Mouse (Mus musculus) lung, postnatal 0 days (tissue): ENCODE measurements around the gene Arhgdia.

Experiments used
- CTCF ChIP-seq: IDR thresholded peaks from 2 replicates; pipeline ENCODE4 v1.5.1; 2016; ENCODE audit warnings: antibody characterized with exemption, mild to moderate bottlenecking
- EP300 ChIP-seq: IDR thresholded peaks from 2 replicates; pipeline ENCODE4 v1.6.1; 2016; ENCODE audit warnings: antibody characterized with exemption, mild to moderate bottlenecking, control low read depth

DNA sequence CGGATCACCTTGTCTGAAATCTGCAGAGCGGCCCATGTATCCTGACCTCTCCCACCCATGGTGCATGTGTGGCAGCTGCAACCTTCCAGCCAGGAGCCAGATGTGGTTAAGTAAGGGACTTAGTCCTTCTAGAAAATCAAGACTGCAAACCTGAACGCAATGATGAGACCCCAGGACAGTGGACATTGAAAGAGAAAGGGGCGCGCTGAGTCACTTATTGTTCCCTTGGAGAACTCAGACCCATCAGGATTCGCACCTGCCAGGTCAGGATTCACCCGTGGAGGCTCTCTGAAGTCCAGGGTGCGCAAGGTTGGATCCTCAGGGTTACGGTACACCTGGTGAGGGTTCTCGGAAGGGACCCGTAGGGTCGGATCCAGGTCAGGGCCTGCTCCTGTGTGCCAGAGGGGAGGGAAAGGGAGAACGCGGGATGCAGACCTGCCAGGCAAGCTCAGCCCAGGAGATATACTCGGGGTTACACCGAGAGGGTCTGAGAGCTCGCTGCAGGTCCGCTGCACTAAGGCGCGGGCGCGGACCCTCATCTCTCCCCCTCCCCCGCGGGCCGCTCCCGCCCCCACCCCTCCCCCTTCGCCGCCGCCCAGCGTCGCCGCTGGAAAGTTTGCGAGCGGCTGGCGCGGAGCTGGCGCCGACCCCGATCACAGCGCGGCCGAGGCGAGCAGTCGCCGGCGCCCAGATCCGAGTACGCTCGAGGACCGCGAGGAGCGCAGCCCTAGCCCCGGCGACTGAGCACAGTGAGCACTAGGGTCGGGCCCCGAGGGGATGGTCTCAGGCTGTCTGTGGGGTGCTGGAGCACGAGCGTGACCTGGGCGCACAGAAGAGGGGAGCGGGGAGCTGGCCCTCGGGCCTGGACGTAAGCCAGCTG, 51.1 kb downstream of the Arhgdia start, which contains the start of gene Gcgr:
- TF ChIP-seq CTCF: no peak
- no peak for TF ChIP-seq EP300
